Mouse (Mus musculus) liver, embryonic 14.5 days (tissue): ENCODE results near the gene Plpp6.
"Not testable (repeated sequence)": the region's sequence is repeated elsewhere in the genome, so short reads cannot be mapped to it uniquely, and the experiment has no call there.

Experiments used
- CTCF ChIP-seq: IDR thresholded peaks from 2 replicates; pipeline ENCODE4 v1.5.1; 2016; ENCODE audit warnings: antibody characterized with exemption, low read depth, control low read depth
- EP300 ChIP-seq: IDR thresholded peaks from 2 replicates; pipeline ENCODE4 v1.6.1; 2016; ENCODE audit warnings: antibody characterized with exemption, low read depth

- not testable (repeated sequence) for TF ChIP-seq CTCF, EP300
Measured at GRCm38 (mm10) chr19:29000321-29000720, 36.6 kb downstream of the Plpp6 start.
